In genomic region chr17:23850028-23850427, GRCm38 (mm10) we compare ENCODE assay signal across 27 mouse cellular contexts. TPM values are rescaled to one million over a fixed set of nuclear protein-coding genes. Genes with fewer than 3 reads are reported as not detected.
A peak's percentile ranks its signal among the peaks of the same experiment; 100 is the strongest.
DNase-seq lines count a peak whose midpoint lies in the region; ATAC-seq and TF ChIP-seq lines count a peak whose summit lies in the region.
"Had no signal": no experiment of that assay in that cellular context is flagged by ENCODE, and none has a peak within 500 bp of the region (broad histone marks: within the 10 kb centered on the region; RNA-seq: fewer than 3 reads in every experiment).

No protein-coding gene starts in this region.

- no peaks in the 10 kb centered on the region for H3K27me3 ChIP-seq in heart, adult 2 months (ENCODE audit: control insufficient read depth, insufficient read depth, low read length)
- H3K27me3 ChIP-seq in liver, embryonic 14.5 days (ENCODE audit: control insufficient read depth, insufficient read depth, low read length): no peaks in the 10 kb centered on the region
- H3K27me3 ChIP-seq: heart, embryonic 12.5 days; kidney, embryonic 15.5 days; liver, embryonic 15.5 days; stomach, embryonic 15.5 days had no signal

- no peak overlapping the region for H3K9ac ChIP-seq in heart, adult 2 months (ENCODE audit: low read depth, low read length)
- H3K9ac ChIP-seq in liver, embryonic 14.5 days (replicated peaks): no peak overlapping the region
- H3K9ac ChIP-seq: heart, embryonic 12.5 days; kidney, embryonic 15.5 days; liver, embryonic 15.5 days; midbrain, embryonic 12.5 days; stomach, embryonic 15.5 days had no signal

- no peak overlapping the region for H3K27ac ChIP-seq in heart, adult 2 months
- no peak overlapping the region for H3K27ac ChIP-seq in liver, embryonic 14.5 days
- H3K27ac ChIP-seq in cortical plate, adult 2 months (ENCODE audit: insufficient read depth, low read length): no peak overlapping the region
- H3K27ac ChIP-seq: kidney, embryonic 15.5 days; liver, embryonic 15.5 days; midbrain, embryonic 12.5 days; stomach, embryonic 15.5 days had no signal

- 76% methylated on average over 2 of the region's 2 CpGs for WGBS in heart, adult 2 months
- 43% methylated on average over 2 of the region's 2 CpGs for WGBS in liver, embryonic 14.5 days (ENCODE audit: insufficient replicate concordance)

- TF ChIP-seq EP300 in heart, adult 2 months (IDR thresholded peaks at IDR 0.05; ENCODE audit: insufficient read depth, low read depth, low read length): no peak
- no peak for TF ChIP-seq EP300 in liver, embryonic 14.5 days (IDR thresholded peaks at IDR 0.05; ENCODE audit: low read depth)

- ATAC-seq in liver, embryonic 14.5 days (ENCODE audit: insufficient read depth): no peak
- ATAC-seq in frontal cortex, adult (ENCODE audit: low TSS enrichment): no peak
- ATAC-seq: activated CD4-positive, CD25-positive, alpha-beta regulatory T cell, adult 4 months had no signal

- no peaks in the 10 kb centered on the region for H3K9me3 ChIP-seq in liver, embryonic 14.5 days (ENCODE audit: control insufficient read depth, low read length)
- H3K9me3 ChIP-seq: kidney, embryonic 15.5 days; liver, embryonic 15.5 days; midbrain, embryonic 12.5 days; stomach, embryonic 15.5 days had no signal

- no peak for TF ChIP-seq POLR2A in heart, adult 2 months (IDR thresholded peaks at IDR 0.05; ENCODE audit: insufficient read depth, low read depth, low read length)
- TF ChIP-seq POLR2A in cortical plate, adult 2 months (IDR thresholded peaks at IDR 0.05; ENCODE audit: extremely low read depth, insufficient read depth, low read length): no peak

- intact Hi-C loops in heart, adult 2 months (cut with DNase I): no loop called here

- no peaks in the 10 kb centered on the region for H3K79me2 ChIP-seq in heart, adult 2 months (replicated peaks; ENCODE audit: control insufficient read depth, insufficient read depth, low read length)

- DNase-seq in heart, adult 2 months: no peak
- DNase-seq in heart, adult 9 months (ENCODE audit: low spot score in 2 of 2): no peak
- no peak for DNase-seq in liver, embryonic 14.5 days (ENCODE audit: low read depth in 3 of 3, low spot score in 3 of 3)
- DNase-seq in liver (no peak), A20 (ENCODE audit: low read depth, low spot score) (peak; percentile 31)
- no peak for DNase-seq in ovary, adult 18-20 months (ENCODE audit: low spot score)
- DNase-seq: adrenal gland, postnatal 25 days; cerebellum, adult 9-10 months; gastrocnemius, postnatal 36 days; heart, postnatal 36 days; lung, postnatal 4 days; retina, postnatal 1 day had no signal

- H3K4me1 ChIP-seq in heart, adult 2 months (ENCODE audit: control insufficient read depth, insufficient read depth, low read length): no peaks in the 10 kb centered on the region
- no peaks in the 10 kb centered on the region for H3K4me1 ChIP-seq in liver, embryonic 14.5 days (replicated peaks; ENCODE audit: control insufficient read depth in 2 of 2, insufficient read depth in 2 of 2, low read length in 1 of 2)
- H3K4me1 ChIP-seq in cortical plate, adult 2 months (ENCODE audit: control insufficient read depth, insufficient read depth, low read length): no peaks in the 10 kb centered on the region
- H3K4me1 ChIP-seq: kidney, embryonic 15.5 days; liver, embryonic 15.5 days; midbrain, embryonic 12.5 days; stomach, embryonic 15.5 days had no signal

- no peak overlapping the region for H3K4me3 ChIP-seq in heart, adult 2 months
- H3K4me3 ChIP-seq in liver, embryonic 14.5 days (ENCODE audit: insufficient read depth in 1 of 2, low read depth in 2 of 2, low read length in 2 of 2): no peak overlapping the region
- H3K4me3 ChIP-seq in cortical plate, adult 2 months (ENCODE audit: insufficient read depth, low read length): no peak overlapping the region
- H3K4me3 ChIP-seq: heart, embryonic 12.5 days; kidney, embryonic 15.5 days; liver, embryonic 15.5 days; midbrain, embryonic 12.5 days; myocyte; stomach, embryonic 15.5 days had no signal

- peak; percentile 43 for TF ChIP-seq CTCF in heart, adult 2 months (IDR thresholded peaks at IDR 0.05)
- 0 out of 2 replicates have a peak, but pooled peaks have one; percentile 14 for TF ChIP-seq CTCF in liver, embryonic 14.5 days (IDR thresholded peaks at IDR 0.05; ENCODE audit: low read depth)
- 0 out of 2 replicates have a peak, but pooled peaks have one; percentile 5 for TF ChIP-seq CTCF in cortical plate, adult 2 months (IDR thresholded peaks at IDR 0.05; ENCODE audit: extremely low read depth, insufficient read depth, low read length)

- no peaks in the 10 kb centered on the region for H3K36me3 ChIP-seq in heart, adult 2 months (ENCODE audit: control insufficient read depth, insufficient read depth, low read length)
- no peaks in the 10 kb centered on the region for H3K36me3 ChIP-seq in liver, embryonic 14.5 days (replicated peaks; ENCODE audit: control insufficient read depth, insufficient read depth, low read depth)
- H3K36me3 ChIP-seq: heart, embryonic 12.5 days; kidney, embryonic 15.5 days; liver, embryonic 15.5 days; midbrain, embryonic 12.5 days; stomach, embryonic 15.5 days had no signal

- no peak overlapping the region for H3K4me2 ChIP-seq in liver, embryonic 14.5 days (ENCODE audit: low read depth)
- H3K4me2 ChIP-seq: heart, embryonic 12.5 days; kidney, embryonic 15.5 days; liver, embryonic 15.5 days; midbrain, embryonic 12.5 days; stomach, embryonic 15.5 days had no signal

RNA-seq across cellular contexts. Expression of gene Prss41, which starts 6.1 kb away (rescaled TPM):
- total RNA-seq in heart, adult 2 months (2021): under 1 TPM in 1 of 2 experiments, not detected in 1; 0.29 TPM
- polyA plus RNA-seq in heart, adult 2 months (2012; rRNA removed): not detected in 2 replicates
- polyA plus RNA-seq in liver, embryonic 14.5 days (2012; rRNA removed): 0.09 and 0.18 TPM in 2 replicates
- polyA plus RNA-seq in liver, embryonic 14.5 days (2014; fragmentation: Nextera tagmentation; extraction: Ambion mirVana): 0.06 TPM in 1 of 2 replicates, not detected in the other
- 0.23 and 0.29 TPM in 2 replicates for polyA plus RNA-seq in cortical plate, adult 2 months (2012; rRNA removed)
- total RNA-seq: heart, postnatal 36 days; neutrophil, adult 5-6 weeks had no signal
- polyA plus RNA-seq: heart, embryonic 12.5 days had no signal

RNA-seq across cellular contexts. Expression of gene Prss32, which starts 6.4 kb away (rescaled TPM):
- not detected for total RNA-seq in heart, adult 2 months (2021)
- 0.16 TPM in 1 of 2 replicates, not detected in the other for polyA plus RNA-seq in heart, adult 2 months (2012; rRNA removed)
- polyA plus RNA-seq in liver, embryonic 14.5 days (2012; rRNA removed): 0.06 TPM in 1 of 2 replicates, not detected in the other
- not detected in 2 replicates for polyA plus RNA-seq in liver, embryonic 14.5 days (2014; fragmentation: Nextera tagmentation; extraction: Ambion mirVana)
- not detected in 2 replicates for polyA plus RNA-seq in cortical plate, adult 2 months (2012; rRNA removed)
- total RNA-seq: adrenal gland, postnatal 25 days; gastrocnemius, postnatal 36 days; heart, postnatal 36 days; layer of hippocampus, adult 8-10 months; left cerebral cortex, adult 18-20 months had no signal
- polyA plus RNA-seq: heart, embryonic 12.5 days; kidney, embryonic 15.5 days; limb, embryonic 11.5 days; liver, embryonic 15.5 days; midbrain, embryonic 12.5 days had no signal

RNA-seq across cellular contexts. Expression of gene Prss33, which starts 14.2 kb away (rescaled TPM):
- not detected for total RNA-seq in heart, adult 2 months (2021)
- polyA plus RNA-seq in heart, adult 2 months (2012; rRNA removed): not detected in 2 replicates
- 0.04 TPM in 1 of 2 replicates, not detected in the other for polyA plus RNA-seq in liver, embryonic 14.5 days (2012; rRNA removed)
- polyA plus RNA-seq in liver, embryonic 14.5 days (2014; fragmentation: Nextera tagmentation; extraction: Ambion mirVana): not detected in 2 replicates
- polyA plus RNA-seq in cortical plate, adult 2 months (2012; rRNA removed): not detected in 2 replicates
- total RNA-seq: adrenal gland, postnatal 25 days; gastrocnemius, postnatal 36 days; heart, postnatal 36 days; left cerebral cortex, adult 18-20 months; neutrophil, adult 5-6 weeks had no signal
- polyA plus RNA-seq: heart, embryonic 12.5 days; limb, embryonic 11.5 days; liver, embryonic 15.5 days; myocyte; stomach, embryonic 15.5 days had no signal

RNA-seq across cellular contexts. Expression of gene Prss21, which starts 17.8 kb away (rescaled TPM):
- not detected for total RNA-seq in heart, adult 2 months (2021)
- not detected in 2 replicates for polyA plus RNA-seq in heart, adult 2 months (2012; rRNA removed)
- polyA plus RNA-seq in liver, embryonic 14.5 days (2012; rRNA removed): not detected in 2 replicates
- not detected in 2 replicates for polyA plus RNA-seq in liver, embryonic 14.5 days (2014; fragmentation: Nextera tagmentation; extraction: Ambion mirVana)
- polyA plus RNA-seq in cortical plate, adult 2 months (2012; rRNA removed): not detected in 2 replicates
- total RNA-seq: adrenal gland, postnatal 25 days; gastrocnemius, postnatal 36 days; heart, postnatal 36 days; layer of hippocampus, adult 8-10 months; left cerebral cortex, adult 18-20 months; neutrophil, adult 5-6 weeks had no signal
- polyA plus RNA-seq: activated CD4-positive, CD25-positive, alpha-beta regulatory T cell, adult 4 months; embryonic facial prominence, embryonic 14.5 days; frontal cortex, adult 2 months; heart, embryonic 12.5 days; kidney, embryonic 15.5 days; limb, embryonic 11.5 days; liver, embryonic 15.5 days; midbrain, embryonic 12.5 days; myocyte; stomach, embryonic 15.5 days had no signal

RNA-seq across cellular contexts. Expression of gene Elob, which starts 21.1 kb away (rescaled TPM):
- 100 to 1,000 TPM; 325 to 371 TPM for total RNA-seq in heart, adult 2 months (2021)
- polyA plus RNA-seq in heart, adult 2 months (2012; rRNA removed): 384 and 511 TPM in 2 replicates
- 277 and 284 TPM in 2 replicates for polyA plus RNA-seq in liver, embryonic 14.5 days (2012; rRNA removed)
- 519 and 544 TPM in 2 replicates for polyA plus RNA-seq in liver, embryonic 14.5 days (2014; fragmentation: Nextera tagmentation; extraction: Ambion mirVana)
- polyA plus RNA-seq in cortical plate, adult 2 months (2012; rRNA removed): 547 and 628 TPM in 2 replicates
